Mouse (Mus musculus) G1E (cell line): Measurements from ENCODE around the gene Dip2b. TPM values are rescaled to one million over a fixed set of nuclear protein-coding genes. Genes with fewer than 3 reads are reported as not detected.

Experiments
- ATAC-seq: 2 replicates; pipeline ENCODE4 v1.8.0; 2016; ENCODE audit warnings: mild to moderate bottlenecking; ENCODE audit not compliant: insufficient number of reproducible peaks, poor library complexity, low FRiP score, severe bottlenecking; ENCODE audit errors: extremely low read depth
- DNase-seq: peaks from one replicate; pipeline ENCODE4 v3.0.0; 2012; ENCODE audit warnings: low spot score
- H3K27me3 ChIP-seq: 2 replicates; pipeline ENCODE4 v1.6.1; 2012; ENCODE audit warnings: mild to moderate bottlenecking, low read length, inconsistent platforms; ENCODE audit not compliant: insufficient read depth
- H3K36me3 ChIP-seq: replicated peaks from 2 replicates; pipeline ENCODE3; 2012; ENCODE audit warnings: mild to moderate bottlenecking, inconsistent platforms
- H3K4me1 ChIP-seq: 2 replicates; pipeline ENCODE4 v1.6.1; 2012; ENCODE audit warnings: low read depth, low read length, inconsistent platforms, mixed read lengths; ENCODE audit not compliant: insufficient read depth
- H3K4me3 ChIP-seq: 2 replicates; pipeline ENCODE4 v1.5.1; 2012; ENCODE audit warnings: low read depth, mild to moderate bottlenecking, inconsistent platforms, low read length, moderate library complexity, mixed read lengths
- H3K9me3 ChIP-seq: replicated peaks from 2 replicates; pipeline ENCODE4 v1.6.1; 2012; ENCODE audit warnings: inconsistent platforms
- CTCF ChIP-seq: IDR thresholded peaks from 2 replicates; pipeline ENCODE4 v1.5.1; 2012; ENCODE audit warnings: low read depth, low read length, inconsistent platforms, mixed read lengths
- GATA1 ChIP-seq: IDR thresholded peaks from 2 replicates; pipeline ENCODE4 v1.6.1; 2012; ENCODE audit warnings: borderline replicate concordance, low read length, inconsistent platforms, mixed read lengths
- GATA2 ChIP-seq: IDR thresholded peaks from 2 replicates; pipeline ENCODE4 v1.6.1; 2012; ENCODE audit warnings: low read depth, low read length, inconsistent platforms, borderline replicate concordance
- POLR2AphosphoS5 ChIP-seq: IDR thresholded peaks from 2 replicates; pipeline ENCODE4 v1.6.1; 2012; ENCODE audit warnings: low read depth, low read length, inconsistent platforms; ENCODE audit not compliant: insufficient replicate concordance
- TAL1 ChIP-seq: conservative IDR thresholded peaks from 2 replicates; pipeline ENCODE4 v1.6.1; 2012; ENCODE audit warnings: low read depth, low read length, inconsistent platforms, mixed read lengths
- polyA plus RNA-seq: library from polyadenylated mRNA; stranded (reverse); fragments of >175 nt; gene quantifications from 2 replicates; pipeline ENCODE4 v1.2.3, GENCODE M21; 2012
- total RNA-seq, 2 experiments: library from RNA; stranded (forward) in 1 of 2; stranded (reverse) in 1 of 2; fragments of 200-1000 nt in 1 of 2; fragments of >200 nt in 1 of 2; fragmentation: Nextera tagmentation in 1 of 2; gene quantifications; 2 replicates each; pipeline ENCODE4 v1.2.3; 2014 to 2017

Gene Dip2b
- total and polyA plus RNA-seq, 3 experiments = 4.4 to 36.8 (median 21.8) TPM

GRCm38 (mm10) chr15:100049496-100050087 lies 11.1 kb downstream of the Dip2b start:
- Histone ChIP-seq H3K4me1 (peaks cover 14% of the 10 kb centered on the region; the same call in 1 of the 2 replicates), H3K27me3 (no peaks in the 10 kb centered on the region)
- TF ChIP-seq GATA2 = no peak
- no peak for TF ChIP-seq TAL1
- no peak for TF ChIP-seq GATA1
- no peak for TF ChIP-seq CTCF
- no peak for TF ChIP-seq POLR2AphosphoS5

GRCm38 (mm10) chr15:100050940-100051339 lies 12.5 kb downstream of the Dip2b start:
- Histone ChIP-seq H3K4me3 (no peak overlapping the region), H3K9me3 (no peaks in the 10 kb centered on the region), H3K36me3 (peaks cover 74% of the 10 kb centered on the region), H3K27me3 (no peaks in the 10 kb centered on the region), H3K4me1 (peaks cover 11% of the 10 kb centered on the region; the same call in 1 of the 2 replicates)
- DNase-seq (no peak), ATAC-seq (no peak)
- no peak for TF ChIP-seq GATA2
- TF ChIP-seq GATA1 = no peak
- TF ChIP-seq POLR2AphosphoS5 = no peak
- TF ChIP-seq CTCF = no peak
- TF ChIP-seq TAL1 = no peak

More at GRCm38 (mm10) chr15:100049496-100050087, 11.1 kb downstream of the Dip2b start:
- Histone ChIP-seq H3K9me3 (no peaks in the 10 kb centered on the region), H3K36me3 (peaks cover 78% of the 10 kb centered on the region), H3K4me3 (no peak overlapping the region)
- DNase-seq (no peak), ATAC-seq (no peak)

- Histone ChIP-seq H3K4me1 (peaks cover 11% of the 10 kb centered on the region; the same call in 1 of the 2 replicates), H3K27me3 (no peaks in the 10 kb centered on the region), H3K4me3 (no peak overlapping the region), H3K36me3 (peaks cover 64% of the 10 kb centered on the region), H3K9me3 (no peaks in the 10 kb centered on the region)
- DNase-seq = no peak
- no peak for TF ChIP-seq GATA2
- no peak for TF ChIP-seq CTCF
- TF ChIP-seq GATA1 = no peak
- no peak for TF ChIP-seq TAL1
- TF ChIP-seq POLR2AphosphoS5 = no peak
- ATAC-seq = no peak
Observed at GRCm38 (mm10) chr15:100052726-100053125, 14.3 kb downstream of the Dip2b start.

- peaks cover 55% of the 10 kb centered on the region for H3K36me3 ChIP-seq
- DNase-seq (no peak), ATAC-seq (no peak)
- no peak overlapping the region for H3K4me3 ChIP-seq
- no peaks in the 10 kb centered on the region for H3K9me3 ChIP-seq
- TF ChIP-seq GATA2 = no peak
- no peak for TF ChIP-seq TAL1
- TF ChIP-seq POLR2AphosphoS5 = no peak
- no peak for TF ChIP-seq GATA1
- TF ChIP-seq CTCF = no peak
- H3K27me3 ChIP-seq = no peaks in the 10 kb centered on the region
- H3K4me1 ChIP-seq = peaks cover 13% of the 10 kb centered on the region
Observed at GRCm38 (mm10) chr15:100056397-100056908, 18.0 kb downstream of the Dip2b start.

GRCm38 (mm10) chr15:100057698-100058097 lies 19.2 kb downstream of the Dip2b start:
- ATAC-seq = no peak
- peaks cover 10% of the 10 kb centered on the region for H3K4me1 ChIP-seq
- TF ChIP-seq POLR2AphosphoS5 = no peak
- TF ChIP-seq GATA1 = no peak
- TF ChIP-seq CTCF = no peak
- no peak for TF ChIP-seq TAL1
- TF ChIP-seq GATA2 = no peak
- no peaks in the 10 kb centered on the region for H3K27me3 ChIP-seq
- peaks cover 48% of the 10 kb centered on the region for H3K36me3 ChIP-seq
- no peak overlapping the region for H3K4me3 ChIP-seq
- no peak for DNase-seq
- H3K9me3 ChIP-seq = no peaks in the 10 kb centered on the region

- no peaks in the 10 kb centered on the region for H3K27me3 ChIP-seq
- ATAC-seq (no peak), DNase-seq (no peak)
- H3K4me1 ChIP-seq = peaks cover 8% of the 10 kb centered on the region
- TF ChIP-seq GATA1 (no peak), POLR2AphosphoS5 (no peak), TAL1 (no peak), GATA2 (no peak), CTCF (no peak)
- peaks cover 44% of the 10 kb centered on the region for H3K36me3 ChIP-seq
- H3K9me3 ChIP-seq = no peaks in the 10 kb centered on the region
- H3K4me3 ChIP-seq = no peak overlapping the region
Observed at GRCm38 (mm10) chr15:100058143-100058542, 19.7 kb downstream of the Dip2b start.
